Mouse (Mus musculus) MEL (cell line): ENCODE measurements around the gene Slc1a7. TPM values are rescaled to one million over a fixed set of nuclear protein-coding genes. Genes with fewer than 3 reads are reported as not detected.

Source experiments
- DNase-seq: peaks from one replicate; pipeline ENCODE4 v3.0.0; 2011; ENCODE audit warnings: low read depth, low spot score
- H3K27ac ChIP-seq: 2 replicates; pipeline ENCODE4 v1.5.1; 2012; ENCODE audit warnings: low read depth, mild to moderate bottlenecking, control low read depth, low read length, moderate library complexity; ENCODE audit not compliant: control insufficient read depth
- H3K27me3 ChIP-seq, 2 experiments: fragments of 150-350 bp in 1 of 2; sonication (generic) in 1 of 2; 2 replicates each; pipeline ENCODE4 v1.6.1; 2012; ENCODE audit warnings: low read length in 2 of 2, mild to moderate bottlenecking in 2 of 2, improper control_type of control experiment in 1 of 2, moderate library complexity in 1 of 2; ENCODE audit not compliant: insufficient read depth in 2 of 2, control insufficient read depth in 1 of 2
- H3K36me3 ChIP-seq, 2 experiments: 2 replicates each; pipeline ENCODE4 v1.6.1; 2012 to 2014; ENCODE audit warnings: low read length in 2 of 2, improper control_type of control experiment in 1 of 2, inconsistent platforms in 1 of 2, mild to moderate bottlenecking in 1 of 2; ENCODE audit not compliant: insufficient read depth in 2 of 2, control insufficient read depth in 1 of 2
- H3K4me1 ChIP-seq, 2 experiments: fragments of 150-350 bp in 1 of 2; sonication (generic) in 1 of 2; 2 replicates each; pipeline ENCODE4 v1.6.1; 2012; ENCODE audit warnings: low read length in 2 of 2, improper control_type of control experiment in 1 of 2, mild to moderate bottlenecking in 1 of 2; ENCODE audit not compliant: insufficient read depth in 2 of 2, control insufficient read depth in 1 of 2
- H3K4me3 ChIP-seq, 2 experiments: fragments of 150-350 bp in 1 of 2; sonication (generic) in 1 of 2; 2 replicates each; pipeline ENCODE4 v1.5.1; 2012; ENCODE audit warnings: low read depth in 2 of 2, low read length in 2 of 2, mild to moderate bottlenecking in 2 of 2, moderate library complexity in 2 of 2, control low read depth in 1 of 2, improper control_type of control experiment in 1 of 2; ENCODE audit not compliant: control insufficient read depth in 1 of 2, insufficient read depth in 1 of 2
- H3K79me2 ChIP-seq: 2 replicates; pipeline ENCODE4 v1.6.1; 2012; ENCODE audit warnings: mild to moderate bottlenecking, low read length, moderate library complexity; ENCODE audit not compliant: control insufficient read depth, poor library complexity, insufficient read depth
- H3K9ac ChIP-seq: 2 replicates; pipeline ENCODE4 v1.6.1; 2012; ENCODE audit warnings: low read depth, mild to moderate bottlenecking, control low read depth, low read length, moderate library complexity; ENCODE audit not compliant: control insufficient read depth, poor library complexity, severe bottlenecking
- H3K9me3 ChIP-seq: fragments of 150-350 bp; sonication (generic); replicated peaks from 2 replicates; pipeline ENCODE4 v1.6.1; 2012; ENCODE audit warnings: mild to moderate bottlenecking, low read length, improper control_type of control experiment, moderate library complexity; ENCODE audit not compliant: insufficient read depth
- E2F4 ChIP-seq: IDR thresholded peaks from 2 replicates; pipeline ENCODE4 v1.6.1; 2011; ENCODE audit warnings: low read depth, low read length, improper control_type of control experiment, borderline replicate concordance
- GABPA ChIP-seq: IDR thresholded peaks from 2 replicates; pipeline ENCODE4 v1.6.1; 2012; ENCODE audit warnings: low read depth, mild to moderate bottlenecking, inconsistent platforms, low read length, improper control_type of control experiment, moderate library complexity
- GATA1 ChIP-seq: IDR thresholded peaks from 2 replicates; pipeline ENCODE4 v1.6.1; 2011; ENCODE audit warnings: low read depth, low read length, improper control_type of control experiment
- HCFC1 ChIP-seq: IDR thresholded peaks from 2 replicates; pipeline ENCODE4 v1.6.1; 2012; ENCODE audit warnings: low read depth, mild to moderate bottlenecking, inconsistent platforms, low read length, improper control_type of control experiment, moderate library complexity
- KAT2A ChIP-seq: conservative IDR thresholded peaks from 2 replicates; pipeline ENCODE4 v1.6.1; 2012; ENCODE audit warnings: low read depth, low read length, improper control_type of control experiment, inconsistent platforms
- MAZ ChIP-seq: IDR thresholded peaks from 2 replicates; pipeline ENCODE4 v1.6.1; 2012; ENCODE audit warnings: low read depth, mild to moderate bottlenecking, inconsistent platforms, low read length, improper control_type of control experiment
- MEF2A ChIP-seq: IDR thresholded peaks from 2 replicates; pipeline ENCODE4 v1.6.1; 2014; ENCODE audit warnings: low read depth, mild to moderate bottlenecking, inconsistent platforms, low read length, improper control_type of control experiment; ENCODE audit not compliant: poor library complexity, insufficient replicate concordance, severe bottlenecking; ENCODE audit errors: extremely low read depth
- MYB ChIP-seq: IDR thresholded peaks from 2 replicates; pipeline ENCODE4 v1.6.1; 2011; ENCODE audit warnings: mild to moderate bottlenecking, low read depth, low read length, improper control_type of control experiment
- NELFE ChIP-seq: IDR thresholded peaks from 2 replicates; pipeline ENCODE4 v1.6.1; 2011; ENCODE audit warnings: low read depth, low read length, improper control_type of control experiment
- NRF1 ChIP-seq: IDR thresholded peaks from 2 replicates; pipeline ENCODE4 v1.6.1; 2014; ENCODE audit warnings: low read depth, mild to moderate bottlenecking, inconsistent platforms, low read length, improper control_type of control experiment, moderate library complexity; ENCODE audit not compliant: poor library complexity, insufficient read depth, severe bottlenecking
- POLR2AphosphoS5 ChIP-seq: IDR thresholded peaks from 2 replicates; pipeline ENCODE4 v1.6.1; 2012; ENCODE audit warnings: low read depth, borderline replicate concordance, mild to moderate bottlenecking, inconsistent platforms, low read length, moderate library complexity, mixed read lengths
- TAL1 ChIP-seq: IDR thresholded peaks from 2 replicates; pipeline ENCODE4 v1.6.1; 2012; ENCODE audit warnings: mild to moderate bottlenecking, inconsistent platforms, low read length, moderate library complexity, mixed read lengths
- TBP ChIP-seq: IDR thresholded peaks from 2 replicates; pipeline ENCODE4 v1.8.0; 2011; ENCODE audit warnings: low read depth, low read length, improper control_type of control experiment
- TCF12 ChIP-seq: IDR thresholded peaks from 2 replicates; pipeline ENCODE4 v1.6.1; 2014; ENCODE audit warnings: low read depth, mild to moderate bottlenecking, inconsistent platforms, low read length, improper control_type of control experiment, moderate library complexity
- UBTF ChIP-seq: IDR thresholded peaks from 2 replicates; pipeline ENCODE4 v1.6.1; 2012; ENCODE audit warnings: low read depth, mild to moderate bottlenecking, inconsistent platforms, low read length, improper control_type of control experiment, moderate library complexity, borderline replicate concordance; ENCODE audit not compliant: insufficient read depth
- polyA plus RNA-seq, 2 experiments: library from polyadenylated mRNA; stranded (reverse) in 1 of 2; unstranded in 1 of 2; fragments of >175 nt in 1 of 2; fragments of >200 nt in 1 of 2; gene quantifications; 2 replicates each; pipeline versions ENCODE4 v1.2.1 to v1.2.4; 2012; ENCODE audit warnings: low replicate concordance in 2 of 2, low read depth in 1 of 2; ENCODE audit not compliant: insufficient read length in 2 of 2, insufficient read depth in 1 of 2, missing spikeins in 1 of 2
- total RNA-seq: library from RNA; depleted of rRNA; stranded (reverse); fragments of 300-350 nt; gene quantifications from 2 replicates; pipeline ENCODE4 v1.2.3, GENCODE M21; 2012

Slc1a7 gene
- total and polyA plus RNA-seq, 3 experiments, result 0.68 TPM; not detected in 2

- no peaks in the 10 kb centered on the region for H3K79me2 ChIP-seq
- no peaks in the 10 kb centered on the region for H3K27me3 ChIP-seq
- H3K9ac ChIP-seq, result no peak overlapping the region
- H3K4me1 ChIP-seq, result no peaks in the 10 kb centered on the region
- H3K36me3 ChIP-seq, result peaks cover 0 to 3% of the 10 kb centered on the region in 2 experiments; a peak in 2 of 4 replicates
- H3K27ac ChIP-seq, result no peak overlapping the region
- H3K4me3 ChIP-seq, result no peak overlapping the region
- DNase-seq, result no peak
- no peak for TF ChIP-seq HCFC1
- no peak for TF ChIP-seq TAL1
- no peak for TF ChIP-seq TCF12
- no peak for TF ChIP-seq GABPA
- TF ChIP-seq GATA1, result no peak
- no peak for TF ChIP-seq POLR2AphosphoS5
- TF ChIP-seq MAZ, result no peak
- TF ChIP-seq NELFE, result no peak
- no peaks in the 10 kb centered on the region for H3K9me3 ChIP-seq
Measured at GRCm38 (mm10) chr4:108057247-108057646, 89.1 kb downstream of the Slc1a7 start.

GRCm38 (mm10) chr4:108058166-108058565 is 90.0 kb downstream of the Slc1a7 start:
- TF ChIP-seq E2F4 (no peak), KAT2A (no peak)
- no peak for DNase-seq

GRCm38 (mm10) chr4:108059601-108060379 is 91.7 kb downstream of the Slc1a7 start:
- H3K36me3 ChIP-seq, result peaks cover 0 to 2% of the 10 kb centered on the region in 2 experiments; a peak in 2 of 4 replicates
- no peaks in the 10 kb centered on the region for H3K9me3 ChIP-seq
- no peak overlapping the region for H3K4me3 ChIP-seq
- no peaks in the 10 kb centered on the region for H3K4me1 ChIP-seq
- H3K27ac ChIP-seq, result no peak overlapping the region
- TF ChIP-seq TBP (no peak), KAT2A (no peak), HCFC1 (no peak), UBTF (no peak), MEF2A (no peak), NRF1 (no peak), MYB (no peak)
- DNase-seq, result no peak
- H3K27me3 ChIP-seq, result no peaks in the 10 kb centered on the region
- H3K79me2 ChIP-seq, result no peaks in the 10 kb centered on the region
- no peak overlapping the region for H3K9ac ChIP-seq

More at GRCm38 (mm10) chr4:108058166-108058565, 90.0 kb downstream of the Slc1a7 start:
- Histone ChIP-seq H3K4me1 (no peaks in the 10 kb centered on the region), H3K9ac (no peak overlapping the region), H3K9me3 (no peaks in the 10 kb centered on the region), H3K79me2 (no peaks in the 10 kb centered on the region), H3K27ac (no peak overlapping the region), H3K27me3 (no peaks in the 10 kb centered on the region), H3K36me3 (peaks cover 0 to 3% of the 10 kb centered on the region in 2 experiments; a peak in 2 of 4 replicates), H3K4me3 (no peak overlapping the region)
